8 mouse cellular contexts compared by ENCODE assay signal in the genomic region with DNA sequence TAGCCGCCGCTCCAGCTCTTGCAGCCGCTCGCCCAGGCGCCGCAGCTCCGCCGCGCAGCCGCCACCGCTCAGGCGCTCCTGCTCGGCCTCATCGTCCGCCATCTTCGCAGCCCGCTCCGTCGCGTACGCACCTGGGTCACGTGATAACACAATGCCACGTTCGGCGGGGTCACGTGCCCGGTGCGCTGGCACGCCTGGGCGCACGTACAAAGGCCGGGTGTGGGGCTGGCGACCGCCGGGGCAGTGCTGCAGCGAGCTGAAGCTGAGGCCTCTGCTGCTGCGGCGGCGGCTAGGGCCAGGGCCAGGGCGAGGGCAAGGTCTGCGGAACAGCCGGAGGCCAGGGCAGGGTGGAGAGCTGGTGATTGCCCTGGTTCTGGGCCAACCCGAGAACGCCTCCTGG. TPM values are rescaled to one million over a fixed set of nuclear protein-coding genes. Genes with fewer than 3 reads are reported as not detected.
DNase-seq lines count a peak whose midpoint lies in the region; ATAC-seq lines count a peak whose summit lies in the region.

A gene (minus strand): TSS at position 143 of the 400 bp plus-strand sequence.

- H3K4me1 ChIP-seq in hindbrain, embryonic 12.5 days = peaks cover 22% of the 10 kb centered on the region

- WGBS in hindbrain, embryonic 12.5 days = under 1% methylated on average over 44 of the region's 44 CpGs

- H3K27me3 ChIP-seq in hindbrain, embryonic 12.5 days = no peaks in the 10 kb centered on the region

- no peaks in the 10 kb centered on the region for H3K9me3 ChIP-seq in hindbrain, embryonic 12.5 days (replicated peaks)

- peak within 1 kb of the TSS; percentile 68 for H3K4me2 ChIP-seq in hindbrain, embryonic 12.5 days (replicated peaks)

- H3K4me3 ChIP-seq in hindbrain, embryonic 12.5 days = peak within 1 kb of the TSS; percentile 96

- H3K9ac ChIP-seq in hindbrain, embryonic 12.5 days = peak within 1 kb of the TSS; percentile 99

- peak; percentile 93 for ATAC-seq in hindbrain, embryonic 12.5 days (ENCODE audit: low FRiP score)

- H3K27ac ChIP-seq in hindbrain, embryonic 12.5 days = peak within 1 kb of the TSS; percentile 99

- 0 out of 2 replicates have a peak, but pooled peaks cover 6% of the 10 kb centered on the region for H3K36me3 ChIP-seq in hindbrain, embryonic 12.5 days

- peak; percentile 93 for DNase-seq in R1 (ENCODE audit: low read depth, low spot score)
- peak; percentile 96 to 97 for DNase-seq in cerebellum, postnatal 14 days
- DNase-seq in frontal cortex, postnatal 10 days (ENCODE audit: low spot score in 2 of 2) = peak; percentile 92 to 93
- peak; percentile 87 to 93 for DNase-seq in layer of hippocampus, postnatal 25 days (ENCODE audit: extremely low spot score in 1 of 2, low spot score in 1 of 2)
- peak; percentile 92 for DNase-seq in lung, postnatal 14 days
- peak; percentile 93 for DNase-seq in ovary, postnatal 36 days (ENCODE audit: low spot score)
- peak; percentile 94 for DNase-seq in thymus, postnatal 14 days

RNA-seq across cellular contexts. Expression of the gene that starts here (rescaled TPM):
- 39.2 and 43.0 TPM in 2 replicates for polyA plus RNA-seq in hindbrain, embryonic 12.5 days (2016; fragmentation: Nextera tagmentation; extraction: Ambion mirVana)
- total RNA-seq in layer of hippocampus, postnatal 25 days (2021) = 10 to 100 TPM; 23.8 to 26.0 TPM

Comparison
In these comparisons a context has a peak if more than half of its experiments do, and no peak if none do; other contexts are left out.
1. Peak in every context shown above with its lines: DNase-seq, ATAC-seq, H3K4me3 ChIP-seq and H3K27ac ChIP-seq.